Mouse (Mus musculus): ENCODE measurements around the gene Jun. TPM values are rescaled to one million over a fixed set of nuclear protein-coding genes. Genes with fewer than 3 reads are reported as not detected.

The Jun gene
- polyA plus RNA-seq, 1 experiment from 2014 or later: 25.6 TPM

DNA sequence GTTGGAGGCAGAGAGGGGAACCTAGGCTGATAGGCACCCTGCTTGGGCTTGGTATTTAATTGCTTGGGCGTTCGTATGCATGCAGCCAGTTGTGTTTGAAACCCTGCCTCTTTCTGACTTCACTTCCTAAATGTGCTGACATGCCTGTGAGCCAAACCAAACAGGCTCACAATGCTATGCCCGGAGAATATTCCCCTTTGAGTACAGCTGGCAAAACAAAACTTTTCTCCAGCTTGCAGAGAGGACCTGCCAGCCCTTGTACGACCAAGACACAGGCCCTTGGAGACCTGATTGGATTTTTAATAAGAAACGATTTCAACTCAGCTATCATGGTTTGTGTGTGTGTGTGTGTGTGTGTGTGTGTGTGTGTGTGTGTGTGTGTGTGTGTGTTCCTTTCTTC lies 14.0 kb downstream of the Jun start:
- Histone ChIP-seq H3K27ac (ENCODE audit: low read depth, low read length) (no peak overlapping the region), H3K9ac (ENCODE audit: low read depth, low read length) (no peak overlapping the region), H3K4me1 (replicated peaks; ENCODE audit: control insufficient read depth, insufficient read depth, low read length) (no peaks in the 10 kb centered on the region), H3K9me3 (ENCODE audit: control insufficient read depth, low read length) (no peaks in the 10 kb centered on the region), H3K36me3 (ENCODE audit: control insufficient read depth, insufficient read depth, low read length) (no peaks in the 10 kb centered on the region), H3K4me3 (ENCODE audit: low read depth, low read length) (no peak overlapping the region), H3K27me3 (ENCODE audit: control insufficient read depth, insufficient read depth, low read length) (no peaks in the 10 kb centered on the region), H3K4me2 (replicated peaks; ENCODE audit: low read depth, low read length) (no peak overlapping the region)
- DNase-seq (ENCODE audit: low spot score) (no peak), ATAC-seq (ENCODE audit: low FRiP score) (no peak)
- WGBS: 45% methylated on average over 5 of the region's 5 CpGs

DNA sequence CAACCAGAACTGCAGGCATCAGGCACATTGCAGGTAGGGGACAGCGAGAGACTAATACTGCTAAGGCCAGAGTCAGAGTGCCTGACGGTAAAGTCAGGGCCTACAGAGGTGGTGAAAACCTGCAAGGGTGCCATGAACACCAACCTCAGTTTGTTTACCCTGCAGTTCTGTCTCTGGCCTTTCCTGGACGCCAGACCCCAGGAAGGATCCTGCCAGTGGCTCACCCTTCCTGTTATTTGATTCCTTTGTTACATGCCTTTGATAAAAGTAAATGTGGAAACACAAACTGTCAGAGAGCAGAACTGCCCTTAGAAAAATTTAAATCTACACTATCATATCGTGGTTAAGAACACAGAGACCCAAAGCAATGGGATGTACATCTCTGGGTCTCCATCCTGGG lies 20.9 kb downstream of the Jun start:
- DNase-seq (ENCODE audit: low spot score) (no peak), ATAC-seq (ENCODE audit: low FRiP score) (no peak)
- Histone ChIP-seq H3K4me2 (replicated peaks; ENCODE audit: low read depth, low read length) (no peak overlapping the region), H3K36me3 (ENCODE audit: control insufficient read depth, insufficient read depth, low read length) (no peaks in the 10 kb centered on the region), H3K4me3 (ENCODE audit: low read depth, low read length) (no peak overlapping the region), H3K27ac (ENCODE audit: low read depth, low read length) (no peak overlapping the region), H3K27me3 (ENCODE audit: control insufficient read depth, insufficient read depth, low read length) (no peaks in the 10 kb centered on the region), H3K9me3 (ENCODE audit: control insufficient read depth, low read length) (no peaks in the 10 kb centered on the region), H3K4me1 (replicated peaks; ENCODE audit: control insufficient read depth, insufficient read depth, low read length) (no peaks in the 10 kb centered on the region), H3K9ac (ENCODE audit: low read depth, low read length) (no peak overlapping the region)
- WGBS: 66% methylated on average over 4 of the region's 4 CpGs

DNA sequence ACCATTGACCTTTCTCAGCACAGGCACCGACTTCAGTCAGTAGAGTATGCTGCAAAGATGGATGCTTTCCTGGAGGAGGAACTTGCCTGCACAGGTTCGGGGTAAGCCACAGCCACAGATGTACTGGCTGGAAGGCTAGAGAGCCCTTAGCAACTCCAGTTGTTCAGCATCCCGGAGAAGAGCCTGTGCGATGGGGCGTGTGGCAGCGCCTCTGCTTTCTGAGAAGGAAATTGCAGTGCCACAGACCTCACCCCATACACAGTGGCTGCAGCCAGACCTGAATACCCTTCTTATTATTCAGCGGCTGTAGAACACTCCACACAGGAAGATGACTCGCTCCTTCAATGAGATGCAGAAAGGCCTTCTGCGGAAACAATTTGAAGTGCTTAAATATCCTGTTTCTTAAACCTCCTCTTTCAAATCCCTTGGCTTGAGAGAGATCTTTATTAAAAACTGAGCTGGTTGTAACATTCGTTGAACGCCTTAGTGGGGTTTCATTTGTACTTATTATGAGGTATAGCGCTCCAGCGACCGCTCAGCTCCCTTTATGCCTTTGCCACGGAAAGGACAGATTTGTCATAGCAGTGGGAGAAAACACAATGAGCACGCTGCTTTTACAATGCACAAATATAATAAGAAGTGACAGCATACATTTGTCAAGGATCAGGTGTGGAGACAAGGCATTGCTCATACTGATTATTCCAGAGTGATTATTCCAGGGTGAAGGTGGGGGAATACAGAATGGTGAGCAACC lies 26.0 kb downstream of the Jun start:
- Histone ChIP-seq H3K27ac (ENCODE audit: low read depth, low read length) (no peak overlapping the region), H3K4me2 (replicated peaks; ENCODE audit: low read depth, low read length) (no peak overlapping the region), H3K27me3 (ENCODE audit: control insufficient read depth, insufficient read depth, low read length) (no peaks in the 10 kb centered on the region), H3K4me3 (ENCODE audit: low read depth, low read length) (no peak overlapping the region), H3K4me1 (replicated peaks; ENCODE audit: control insufficient read depth, insufficient read depth, low read length) (no peaks in the 10 kb centered on the region), H3K9me3 (ENCODE audit: control insufficient read depth, low read length) (no peaks in the 10 kb centered on the region), H3K36me3 (ENCODE audit: control insufficient read depth, insufficient read depth, low read length) (no peaks in the 10 kb centered on the region), H3K9ac (ENCODE audit: low read depth, low read length) (no peak overlapping the region)
- ATAC-seq (ENCODE audit: low FRiP score) (peak; percentile 75), DNase-seq (ENCODE audit: low spot score) (no peak)
- WGBS: 72% methylated on average over 16 of the region's 16 CpGs

DNA sequence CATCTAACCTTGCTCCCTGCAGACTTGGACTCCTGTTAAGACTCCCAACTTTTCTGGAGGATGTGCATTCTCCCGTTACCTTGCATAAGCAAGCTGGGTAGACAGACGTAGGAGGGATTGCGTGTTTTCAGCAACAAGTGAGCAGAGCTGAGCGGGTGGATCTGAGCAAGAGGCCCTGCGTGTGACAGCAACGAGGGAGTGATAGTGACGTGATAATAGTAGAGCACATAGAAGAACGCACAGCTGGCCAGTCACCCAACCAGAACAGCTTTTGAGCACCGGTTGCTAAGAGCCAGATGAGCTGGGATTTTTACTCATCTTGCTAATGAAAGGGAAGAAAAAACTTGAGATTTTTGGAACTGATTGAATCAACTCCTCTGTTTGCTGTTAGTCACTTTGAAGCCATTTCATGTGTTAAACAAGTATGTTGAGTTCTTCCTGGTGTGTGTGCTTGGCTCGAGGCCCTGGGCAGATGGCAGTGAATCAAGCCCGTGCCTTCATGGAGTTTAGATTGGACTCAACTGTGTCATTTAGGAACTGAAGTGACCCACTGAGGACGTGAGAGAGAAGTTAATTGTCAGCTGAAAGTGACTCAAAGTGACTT lies 28.6 kb downstream of the Jun start:
- no peak overlapping the region for H3K4me3 ChIP-seq (ENCODE audit: low read depth, low read length)
- no peak overlapping the region for H3K4me2 ChIP-seq (replicated peaks; ENCODE audit: low read depth, low read length)
- no peaks in the 10 kb centered on the region for H3K36me3 ChIP-seq (ENCODE audit: control insufficient read depth, insufficient read depth, low read length)
- no peaks in the 10 kb centered on the region for H3K9me3 ChIP-seq (ENCODE audit: control insufficient read depth, low read length)
- DNase-seq (ENCODE audit: low spot score) (no peak), ATAC-seq (ENCODE audit: low FRiP score) (no peak)
- H3K9ac ChIP-seq (ENCODE audit: low read depth, low read length): no peak overlapping the region
- WGBS: 81% methylated on average over 12 of the region's 12 CpGs
- H3K4me1 ChIP-seq (replicated peaks; ENCODE audit: control insufficient read depth, insufficient read depth, low read length): no peaks in the 10 kb centered on the region
- H3K27ac ChIP-seq (ENCODE audit: low read depth, low read length): no peak overlapping the region
- H3K27me3 ChIP-seq (ENCODE audit: control insufficient read depth, insufficient read depth, low read length): no peaks in the 10 kb centered on the region

DNA sequence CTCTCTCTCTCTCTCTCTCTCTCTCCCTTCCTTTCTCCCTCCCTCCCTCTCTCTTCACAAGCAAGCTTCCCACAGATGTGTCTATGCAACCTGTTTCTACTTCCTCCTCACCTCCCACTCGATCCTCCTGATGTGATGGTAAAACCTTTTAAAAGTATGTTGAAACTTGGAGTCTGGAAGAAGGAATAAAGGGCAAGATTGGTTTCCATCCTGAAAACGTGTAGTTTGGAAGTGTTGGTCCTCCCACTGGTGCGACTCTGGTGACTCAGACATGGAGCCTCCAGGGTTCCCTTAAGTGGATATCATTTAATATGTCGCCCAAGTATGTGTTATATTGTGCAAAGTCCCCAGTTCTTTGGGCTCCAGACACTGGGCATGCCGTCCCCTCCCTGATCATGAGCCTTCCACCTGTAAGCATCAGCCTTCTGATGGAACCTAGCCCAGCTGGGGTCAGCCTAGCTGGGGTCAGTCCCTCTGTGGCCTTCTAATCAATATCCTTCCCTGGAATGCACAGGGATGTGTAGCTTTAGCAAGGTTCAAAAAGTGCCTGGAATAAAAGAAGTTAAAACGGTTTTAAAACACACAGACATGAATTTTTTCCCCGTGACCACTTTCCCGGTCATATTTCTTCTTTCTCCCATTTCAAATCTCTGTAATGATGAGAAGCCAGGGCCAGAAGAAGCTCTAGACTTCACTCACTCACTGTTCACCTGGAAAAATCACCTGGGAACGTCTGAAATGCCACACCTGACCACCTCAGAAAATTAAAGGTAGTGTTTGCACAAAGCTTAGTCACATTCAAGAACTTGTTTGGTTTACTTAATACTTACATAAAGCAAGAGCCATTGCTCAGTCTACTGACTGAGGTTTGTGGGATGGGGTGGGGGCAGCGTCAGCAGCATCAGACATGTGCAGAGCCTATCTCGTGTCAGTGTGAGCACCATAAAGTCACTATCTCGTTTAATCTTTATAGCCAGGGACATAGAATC lies 30.1 kb downstream of the Jun start:
- WGBS: 83% methylated on average over 12 of the region's 12 CpGs

DNA sequence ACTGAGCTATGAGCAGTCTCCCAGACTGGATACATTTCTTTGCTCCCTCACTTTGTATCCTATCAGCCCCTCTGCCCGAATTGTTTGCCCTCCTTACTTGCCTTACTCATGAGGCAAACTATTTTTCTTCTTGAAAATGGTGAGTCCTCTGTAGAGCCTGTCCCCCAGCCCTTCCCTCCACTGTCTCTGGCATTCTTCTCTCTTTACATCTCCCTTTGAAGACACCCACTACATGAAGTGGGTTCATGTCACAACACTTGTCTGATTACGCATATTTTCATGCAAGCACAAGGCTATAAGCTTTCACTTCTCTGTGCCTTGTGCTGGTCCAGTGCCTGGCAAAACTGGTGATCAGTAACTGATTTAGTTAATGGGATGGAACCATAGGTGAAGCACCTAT lies 31.8 kb downstream of the Jun start:
- WGBS: 86% methylated on average over 2 of the region's 2 CpGs
- Histone ChIP-seq H3K9ac (ENCODE audit: low read depth, low read length) (no peak overlapping the region), H3K36me3 (ENCODE audit: control insufficient read depth, insufficient read depth, low read length) (no peaks in the 10 kb centered on the region), H3K9me3 (ENCODE audit: control insufficient read depth, low read length) (no peaks in the 10 kb centered on the region), H3K4me1 (replicated peaks; ENCODE audit: control insufficient read depth, insufficient read depth, low read length) (no peaks in the 10 kb centered on the region), H3K27me3 (ENCODE audit: control insufficient read depth, insufficient read depth, low read length) (no peaks in the 10 kb centered on the region), H3K27ac (ENCODE audit: low read depth, low read length) (no peak overlapping the region), H3K4me3 (ENCODE audit: low read depth, low read length) (no peak overlapping the region), H3K4me2 (replicated peaks; ENCODE audit: low read depth, low read length) (no peak overlapping the region)
- DNase-seq (ENCODE audit: low spot score) (no peak), ATAC-seq (ENCODE audit: low FRiP score) (no peak)

More for the DNA sequence above, 30.1 kb downstream of the Jun start:
- Histone ChIP-seq H3K9ac (ENCODE audit: low read depth, low read length) (no peak overlapping the region), H3K4me2 (replicated peaks; ENCODE audit: low read depth, low read length) (no peak overlapping the region), H3K4me3 (ENCODE audit: low read depth, low read length) (no peak overlapping the region), H3K4me1 (replicated peaks; ENCODE audit: control insufficient read depth, insufficient read depth, low read length) (no peaks in the 10 kb centered on the region), H3K27ac (ENCODE audit: low read depth, low read length) (no peak overlapping the region), H3K27me3 (ENCODE audit: control insufficient read depth, insufficient read depth, low read length) (no peaks in the 10 kb centered on the region), H3K36me3 (ENCODE audit: control insufficient read depth, insufficient read depth, low read length) (no peaks in the 10 kb centered on the region), H3K9me3 (ENCODE audit: control insufficient read depth, low read length) (no peaks in the 10 kb centered on the region)
- DNase-seq (ENCODE audit: low spot score) (no peak), ATAC-seq (ENCODE audit: low FRiP score) (no peak)

DNA sequence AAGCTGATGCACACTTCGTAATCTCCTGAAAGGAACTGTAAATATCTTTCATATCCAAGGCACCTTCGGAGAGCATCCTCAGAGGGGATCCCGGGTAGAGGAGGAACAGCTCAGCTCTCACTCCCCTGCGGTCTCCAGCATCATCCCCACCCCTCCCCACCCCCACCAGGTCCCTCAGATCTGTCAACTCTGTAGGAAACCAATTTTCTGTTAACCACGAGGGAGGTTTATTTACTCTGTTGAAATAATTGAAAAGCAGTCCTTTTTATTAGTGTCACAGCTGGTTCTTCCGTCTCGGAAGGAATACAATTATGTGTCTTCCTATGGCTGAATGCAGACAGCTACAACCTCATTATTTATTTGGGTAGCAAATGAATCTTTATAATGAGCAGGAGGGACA lies 33.8 kb downstream of the Jun start:
- no peak overlapping the region for H3K9ac ChIP-seq (ENCODE audit: low read depth, low read length)
- no peaks in the 10 kb centered on the region for H3K9me3 ChIP-seq (ENCODE audit: control insufficient read depth, low read length)
- no peak overlapping the region for H3K4me3 ChIP-seq (ENCODE audit: low read depth, low read length)
- DNase-seq (ENCODE audit: low spot score) (no peak), ATAC-seq (ENCODE audit: low FRiP score) (peak; percentile 67; the same call in 1 of the 2 replicates)
- 43% methylated on average over 7 of the region's 7 CpGs for WGBS
- no peaks in the 10 kb centered on the region for H3K4me1 ChIP-seq (replicated peaks; ENCODE audit: control insufficient read depth, insufficient read depth, low read length)
- H3K36me3 ChIP-seq (ENCODE audit: control insufficient read depth, insufficient read depth, low read length): no peaks in the 10 kb centered on the region
- no peaks in the 10 kb centered on the region for H3K27me3 ChIP-seq (ENCODE audit: control insufficient read depth, insufficient read depth, low read length)
- no peak overlapping the region for H3K27ac ChIP-seq (ENCODE audit: low read depth, low read length)
- H3K4me2 ChIP-seq (replicated peaks; ENCODE audit: low read depth, low read length): no peak overlapping the region

DNA sequence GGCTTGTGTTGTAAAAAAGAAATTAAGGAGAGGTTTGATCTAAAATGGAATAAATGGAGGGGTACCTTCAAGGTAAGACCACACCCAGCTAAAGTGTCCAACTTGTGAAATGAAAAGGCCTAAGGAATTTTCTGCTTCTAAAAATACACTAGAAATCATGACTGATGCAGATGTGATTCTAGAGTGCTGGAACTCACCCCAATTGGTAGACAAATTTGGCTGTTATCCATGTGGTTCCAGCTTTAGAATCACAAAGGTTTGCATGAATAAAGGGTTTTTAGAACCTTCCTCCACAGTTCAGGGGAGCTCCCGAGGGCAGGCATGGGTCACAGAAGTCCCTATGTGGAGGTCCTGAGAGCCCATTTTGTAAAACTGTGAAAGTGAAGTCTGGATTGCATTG lies 39.3 kb downstream of the Jun start:
- no peak overlapping the region for H3K9ac ChIP-seq (ENCODE audit: low read depth, low read length)
- DNase-seq (ENCODE audit: low spot score) (no peak), ATAC-seq (ENCODE audit: low FRiP score) (no peak)
- no peak overlapping the region for H3K4me2 ChIP-seq (replicated peaks; ENCODE audit: low read depth, low read length)
- H3K4me1 ChIP-seq (replicated peaks; ENCODE audit: control insufficient read depth, insufficient read depth, low read length): no peaks in the 10 kb centered on the region
- 79% methylated on average over 1 of the region's 1 CpGs for WGBS
- no peaks in the 10 kb centered on the region for H3K36me3 ChIP-seq (ENCODE audit: control insufficient read depth, insufficient read depth, low read length)
- H3K9me3 ChIP-seq (ENCODE audit: control insufficient read depth, low read length): no peaks in the 10 kb centered on the region
- no peaks in the 10 kb centered on the region for H3K27me3 ChIP-seq (ENCODE audit: control insufficient read depth, insufficient read depth, low read length)
- H3K4me3 ChIP-seq (ENCODE audit: low read depth, low read length): no peak overlapping the region
- H3K27ac ChIP-seq (ENCODE audit: low read depth, low read length): no peak overlapping the region

Measured in hindbrain, embryonic 11.5 days (tissue).